Mouse (Mus musculus) heart, postnatal 0 days (tissue): ENCODE results near the gene Lmna.

Experiments used
- CTCF ChIP-seq: IDR thresholded peaks from 2 replicates; pipeline ENCODE4 v1.5.1; 2016; ENCODE audit warnings: antibody characterized with exemption, control low read depth, low read depth
- EP300 ChIP-seq: IDR thresholded peaks from 2 replicates; pipeline ENCODE4 v1.6.1; 2016; ENCODE audit warnings: antibody characterized with exemption, low read depth

- no peak for TF ChIP-seq CTCF
- no peak for TF ChIP-seq EP300
Observed at GRCm38 (mm10) chr3:88520078-88520477, 10.3 kb upstream of the Lmna start.
